Mouse (Mus musculus) heart, adult 18-20 months (tissue): ENCODE results near the gene Macrod1. TPM values are rescaled to one million over a fixed set of nuclear protein-coding genes. Genes with fewer than 3 reads are reported as not detected.

Experiments used
- DNase-seq, 2 experiments: peaks; one replicate each; pipeline ENCODE4 v3.0.0; 2021 to 2022; ENCODE audit warnings: mixed read lengths in 1 of 2
- total RNA-seq, 2 experiments: library from RNA; stranded (reverse); gene quantifications; 2 replicates each; pipeline ENCODE4 v1.2.3; 2021

The Macrod1 gene
- total RNA-seq, 2 experiments from 2014 or later, result 303 to 332 TPM

DNA sequence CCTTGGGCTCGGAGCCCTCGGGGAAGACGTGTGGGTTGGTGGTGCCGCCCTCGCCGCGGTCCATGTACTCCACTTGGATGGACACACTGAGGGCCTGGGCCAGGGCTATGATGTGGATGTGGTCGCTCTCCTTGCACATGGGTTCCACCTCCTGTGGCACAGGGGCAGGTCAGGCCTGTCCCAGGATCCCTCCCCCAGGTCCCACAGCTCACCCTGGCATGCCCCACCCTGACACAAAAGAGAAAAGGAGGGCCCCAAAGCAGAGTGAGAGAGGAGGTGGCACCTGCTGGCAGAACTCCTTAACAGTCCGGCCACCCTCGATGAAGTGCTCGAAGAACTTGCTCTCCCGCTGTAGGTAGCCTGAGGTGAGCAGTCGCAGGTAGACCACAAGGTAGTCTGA lies 142.5 kb downstream of the Macrod1 start:
- DNase-seq, result no peak

DNA sequence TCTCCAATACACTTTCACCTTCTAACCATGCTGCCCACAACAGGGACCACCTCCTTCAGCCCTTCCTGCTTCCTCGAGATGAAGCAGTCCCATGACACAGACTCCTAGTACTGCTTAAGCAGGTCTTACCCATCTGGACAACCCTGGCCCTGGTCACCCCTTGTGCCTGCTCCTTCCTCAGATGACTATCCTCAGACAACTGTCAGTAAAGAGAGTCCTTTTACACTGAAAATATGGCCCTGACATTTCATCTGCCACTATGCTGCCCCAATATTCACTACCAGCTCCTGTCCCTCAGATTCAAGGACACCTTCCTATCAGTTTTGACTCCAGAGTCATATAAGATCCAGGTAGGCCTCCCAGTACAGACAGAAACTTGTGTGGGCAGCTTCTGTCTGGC lies 143.8 kb downstream of the Macrod1 start:
- DNase-seq, result no peak

DNA sequence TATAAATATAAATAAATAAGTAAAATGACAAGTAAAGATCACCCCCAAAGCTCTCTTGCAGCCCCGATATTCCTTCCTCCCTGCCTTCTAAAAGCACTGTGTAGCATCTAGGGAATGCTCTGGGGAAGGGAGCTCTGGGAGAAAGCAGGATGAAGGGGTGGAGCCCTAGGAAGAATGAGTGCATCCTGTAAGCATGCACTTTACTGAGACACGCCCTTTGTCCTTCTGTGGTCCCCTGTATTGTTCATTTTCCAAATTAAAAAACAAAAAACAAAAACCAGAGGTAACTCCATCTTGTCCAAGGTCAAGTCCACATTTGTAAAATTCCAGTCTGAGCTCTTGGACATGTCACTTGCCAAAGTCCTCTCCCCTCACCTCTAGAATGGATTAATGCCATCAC lies 148.3 kb downstream of the Macrod1 start:
- no peak for DNase-seq

DNA sequence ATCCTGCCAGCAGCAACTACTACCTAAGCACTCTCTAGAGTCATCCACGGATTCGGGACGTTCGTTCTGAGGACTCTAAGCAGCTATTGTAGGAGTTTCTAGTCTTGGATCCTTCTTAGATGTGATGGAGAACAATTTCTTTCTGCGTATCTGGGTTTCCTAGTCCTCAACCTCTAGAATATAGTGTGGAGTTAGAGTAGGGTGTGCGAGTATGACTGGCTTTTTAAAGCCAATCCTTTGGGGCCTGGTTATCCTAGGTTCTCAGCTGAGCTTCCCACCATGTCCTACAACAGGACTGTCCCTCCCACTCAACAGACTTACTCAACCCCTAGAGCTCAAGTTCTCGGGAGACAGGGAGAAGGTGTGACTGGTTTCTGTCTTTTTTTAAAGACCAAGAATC lies 148.7 kb downstream of the Macrod1 start:
- no peak for DNase-seq

DNA sequence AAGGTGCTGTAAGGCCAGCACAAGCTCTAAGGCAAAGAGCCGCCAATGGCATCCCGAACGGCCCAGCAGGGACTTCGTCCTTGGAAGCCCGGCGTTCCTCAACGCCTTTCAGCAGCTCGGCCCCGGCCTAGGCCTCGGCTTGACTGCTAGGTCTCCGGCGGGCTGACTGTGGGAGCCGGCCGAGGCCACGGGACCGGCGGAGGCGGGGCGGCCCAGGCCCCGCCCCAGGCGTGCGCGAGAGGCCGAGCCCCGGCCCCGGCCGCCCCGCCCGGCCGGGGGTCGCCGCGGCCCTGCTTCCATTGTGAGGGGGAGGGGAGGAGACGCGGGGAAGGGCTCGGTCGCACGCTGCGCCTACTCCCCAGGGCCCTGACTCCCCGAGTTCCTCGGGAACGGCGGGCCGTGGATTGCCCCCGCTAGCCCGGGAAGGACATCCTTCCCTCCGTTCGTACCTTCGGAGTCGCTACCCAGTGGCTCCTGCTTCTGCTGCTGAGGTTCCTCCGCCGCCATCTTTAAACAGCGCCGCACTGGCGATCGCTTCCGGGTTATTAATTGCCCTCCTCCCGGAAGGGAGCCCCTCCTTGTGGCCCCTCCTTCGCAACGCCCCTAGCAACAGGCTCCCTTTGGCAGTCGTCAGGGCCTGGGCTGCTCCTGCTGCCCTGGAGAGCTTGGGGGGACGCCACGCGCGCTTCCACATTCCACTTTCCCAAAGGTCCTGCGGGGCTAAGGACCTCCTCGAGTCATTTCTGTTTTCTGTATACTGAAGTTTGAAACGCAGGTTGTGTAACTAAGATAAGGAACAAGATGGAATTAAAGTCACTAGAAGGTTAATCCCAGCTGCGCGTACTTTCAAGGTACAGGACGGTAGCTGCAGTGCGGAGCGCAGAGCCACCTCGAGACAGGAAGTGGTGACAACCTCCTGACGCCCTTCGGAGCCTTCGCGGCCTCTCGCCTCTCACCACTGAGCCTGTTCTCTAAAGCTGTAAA lies 149.4 kb downstream of the Macrod1 start, which contains the start of gene Otub1:
Gene Otub1 (minus strand): TSS at position 564 of the 984 bp plus-strand sequence.
- DNase-seq, result peak; percentile 96

DNA sequence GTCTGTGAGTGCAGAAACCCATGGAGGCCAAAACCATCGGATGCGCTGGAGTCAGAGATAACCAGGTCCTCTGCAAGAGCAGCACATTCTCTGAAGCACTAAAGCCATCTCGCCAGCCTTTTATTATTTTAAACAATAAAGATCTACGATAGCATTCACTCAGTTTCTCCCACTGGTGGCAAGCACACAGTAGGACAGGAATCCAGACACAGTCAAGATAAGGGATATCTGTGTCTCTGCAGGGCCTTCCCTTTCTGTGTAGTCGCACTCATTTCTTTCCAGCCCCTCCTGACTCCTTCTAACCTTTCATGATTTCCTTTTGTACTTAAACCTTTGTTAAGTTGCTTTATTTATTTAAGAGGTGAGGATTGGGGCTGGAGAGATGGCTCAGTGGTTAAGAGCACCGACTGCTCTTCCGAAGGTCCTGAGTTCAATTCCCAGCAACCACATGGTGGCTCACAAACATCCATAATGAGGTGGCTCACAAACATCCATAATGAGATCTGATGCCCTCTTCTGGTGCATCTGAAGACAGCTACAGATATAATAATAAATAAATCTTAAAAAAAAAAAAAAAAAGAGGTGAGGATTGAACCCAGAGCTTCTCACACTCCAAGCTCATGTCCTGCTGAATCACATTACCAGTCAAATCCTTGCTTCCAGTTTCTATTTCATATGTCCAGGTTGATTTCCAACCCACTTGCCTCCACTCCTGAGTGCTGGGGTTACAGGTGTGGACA lies 153.5 kb downstream of the Macrod1 start:
- DNase-seq, result no peak

DNA sequence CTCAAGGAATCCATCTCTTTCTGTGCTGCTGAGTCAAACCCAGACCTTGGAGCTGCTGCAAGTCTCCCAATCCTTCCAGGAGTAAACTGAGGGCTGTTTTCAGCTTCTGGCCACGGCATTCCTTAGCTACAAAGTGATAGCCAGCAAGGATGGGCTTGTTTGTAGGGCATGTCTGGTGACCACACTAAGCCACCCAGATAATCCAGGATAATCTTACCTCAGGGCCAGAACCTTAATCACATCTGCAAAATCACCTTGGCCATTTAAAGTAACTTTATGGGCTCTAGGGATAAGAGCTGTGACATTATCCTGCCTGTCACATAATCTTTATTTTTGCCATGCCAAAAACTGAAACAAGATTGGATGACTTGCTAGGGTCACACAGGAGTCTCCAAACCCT lies 155.6 kb downstream of the Macrod1 start:
- no peak for DNase-seq

DNA sequence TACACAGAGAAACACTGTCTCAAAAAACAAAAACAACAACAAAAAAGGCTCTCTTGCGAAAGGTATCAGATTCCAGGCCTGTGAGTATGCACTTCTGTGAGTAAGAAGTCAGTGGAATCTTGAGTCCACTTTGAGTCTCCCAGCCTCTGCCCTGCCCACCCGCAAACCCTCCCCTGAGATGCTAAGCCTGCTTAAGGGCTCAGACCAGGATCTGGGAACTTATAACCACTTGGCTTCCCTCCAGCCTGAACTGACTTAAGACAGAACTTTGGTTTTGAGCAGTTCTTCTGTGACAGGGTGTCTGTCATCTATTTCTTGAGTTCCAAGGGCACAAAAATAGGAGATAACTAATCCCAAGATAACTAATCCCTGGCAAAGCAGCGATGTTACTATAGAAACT lies 156.4 kb downstream of the Macrod1 start:
- no peak for DNase-seq

DNA sequence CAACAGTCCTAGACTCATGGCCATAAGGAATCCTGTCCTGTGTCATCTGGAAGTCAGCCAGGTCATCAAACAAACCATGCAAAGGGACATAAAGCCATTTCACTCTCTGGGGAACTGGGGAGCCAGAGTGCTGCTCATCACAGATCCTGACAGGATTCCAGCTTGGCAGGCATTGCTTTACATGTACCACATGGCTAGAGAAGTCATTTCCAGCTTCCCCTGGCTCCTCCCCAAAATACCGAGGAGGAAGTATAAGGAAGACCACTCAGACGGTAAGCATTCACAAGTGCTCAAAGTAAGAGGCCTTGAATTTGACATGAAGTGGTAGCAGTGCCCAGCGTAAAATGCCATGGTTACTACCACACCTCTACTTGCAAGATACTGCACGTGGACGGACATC lies 157.9 kb downstream of the Macrod1 start:
- DNase-seq, result no peak

DNA sequence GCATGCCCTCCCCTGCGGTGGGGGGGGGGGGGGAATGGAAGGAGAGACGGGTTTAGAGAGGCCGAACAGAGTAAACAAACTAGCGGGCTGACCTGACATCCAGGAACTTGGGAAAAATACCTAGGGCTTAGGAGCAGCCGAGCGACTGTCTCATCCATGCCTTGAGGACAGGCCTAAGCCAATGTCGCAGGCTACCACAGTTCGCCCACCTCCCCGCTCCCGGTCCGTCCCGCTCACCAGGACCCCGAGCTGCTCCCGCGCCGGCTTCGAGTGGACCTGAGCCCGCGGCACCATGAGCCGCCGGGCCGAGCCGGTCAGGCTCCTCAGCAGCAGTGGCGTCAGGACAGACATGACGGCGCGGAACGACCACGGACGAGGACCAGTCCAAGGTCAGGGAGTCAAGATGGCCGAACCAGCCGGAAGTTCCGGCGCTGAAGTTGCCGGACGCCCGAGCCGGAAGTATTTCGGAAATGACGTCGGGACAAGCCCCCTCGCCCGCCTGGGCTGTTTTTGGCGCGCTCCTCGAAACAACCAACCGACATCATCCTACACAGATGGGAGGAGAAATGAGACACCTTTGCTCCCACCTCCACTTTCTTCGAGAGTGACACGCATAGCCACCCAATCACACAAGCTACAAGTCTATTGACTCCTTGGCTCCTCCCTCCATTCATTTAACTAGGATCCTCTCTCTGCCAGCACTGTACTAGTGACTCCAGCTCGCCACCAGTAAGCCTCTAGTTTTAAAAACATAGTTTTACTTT lies 160.7 kb downstream of the Macrod1 start, which contains the start of gene Cox8a:
Gene Cox8a (minus strand): TSS at position 455 of the 764 bp plus-strand sequence.
- peak; percentile 97 to 99 for DNase-seq

DNA sequence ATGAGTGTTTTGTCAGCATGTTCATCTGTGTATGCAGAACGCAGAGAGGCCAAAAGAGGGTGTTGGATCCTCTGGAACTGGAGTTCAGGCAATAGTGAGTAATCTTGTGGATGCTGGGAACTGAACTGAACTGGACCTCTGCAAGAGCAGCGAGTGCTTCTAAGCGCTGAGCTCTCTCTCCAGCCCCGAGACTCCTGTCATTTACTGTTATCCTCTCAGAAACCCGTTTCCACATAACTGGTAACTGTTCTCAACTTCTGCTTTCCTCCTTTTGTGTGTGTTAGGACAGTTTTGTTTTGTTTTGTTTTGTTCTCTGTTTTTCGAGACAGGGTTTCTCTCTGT lies 161.3 kb downstream of the Macrod1 start:
- DNase-seq, result no peak

DNA sequence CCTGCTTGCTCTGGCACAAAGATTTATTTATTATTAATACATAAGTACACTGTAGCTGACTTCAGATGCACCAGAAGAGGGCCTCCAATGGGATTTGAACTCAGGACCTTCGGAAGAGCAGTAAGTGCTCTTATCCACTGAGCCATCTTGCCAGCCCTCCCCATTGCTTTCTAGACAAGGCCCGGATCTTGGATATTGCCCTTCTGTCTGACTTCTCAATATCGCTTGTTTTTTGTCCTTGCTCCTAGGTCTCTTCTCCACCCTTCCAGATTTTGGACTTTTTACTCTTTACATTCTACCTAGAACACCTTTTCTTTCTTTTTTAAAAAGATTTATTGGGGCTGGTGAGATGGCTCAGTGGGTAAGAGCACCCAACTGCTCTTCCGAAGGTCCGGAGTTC lies 162.1 kb downstream of the Macrod1 start:
- DNase-seq, result no peak

DNA sequence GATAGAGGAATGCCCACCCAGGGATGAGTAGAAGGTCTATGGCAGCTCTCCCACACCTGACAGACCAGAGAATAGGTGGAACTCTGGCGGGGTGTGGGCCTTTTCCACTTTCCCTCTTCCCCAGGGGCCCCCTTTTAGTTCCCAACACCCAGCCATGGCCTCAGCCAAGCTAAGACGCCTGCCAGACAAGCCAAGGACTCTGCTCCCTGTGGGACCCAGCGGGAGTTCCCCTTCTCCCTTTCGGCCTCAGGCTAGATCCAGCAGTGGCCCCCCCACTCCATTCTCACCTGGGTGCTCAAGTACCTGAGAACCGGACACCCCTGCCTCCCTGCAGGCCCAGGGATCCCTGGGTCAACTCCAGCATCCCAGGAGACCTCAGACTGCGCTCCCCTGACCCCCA lies 165.6 kb downstream of the Macrod1 start:
- DNase-seq, result no peak

DNA sequence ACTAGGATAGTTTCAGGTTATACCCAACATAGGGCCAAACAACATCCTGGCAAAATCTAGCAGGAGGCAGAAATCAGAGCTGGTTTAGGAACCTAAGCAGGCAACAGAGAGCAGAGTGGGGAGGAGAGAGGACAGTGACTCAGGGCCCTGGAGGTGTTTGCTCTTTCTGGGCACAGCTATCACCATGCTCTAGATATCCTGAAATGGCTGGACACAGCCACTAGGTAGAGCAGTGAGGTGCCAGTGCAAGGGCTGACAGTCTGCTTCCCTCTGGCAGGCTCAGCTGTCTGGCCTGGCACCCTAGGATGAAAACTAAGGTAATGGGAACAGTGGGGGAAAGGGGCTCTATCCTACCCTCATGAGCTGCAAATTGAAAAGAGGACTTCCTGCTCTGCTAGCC lies 166.9 kb downstream of the Macrod1 start:
- DNase-seq, result peak in 1 of 2 experiments; percentile 42

DNA sequence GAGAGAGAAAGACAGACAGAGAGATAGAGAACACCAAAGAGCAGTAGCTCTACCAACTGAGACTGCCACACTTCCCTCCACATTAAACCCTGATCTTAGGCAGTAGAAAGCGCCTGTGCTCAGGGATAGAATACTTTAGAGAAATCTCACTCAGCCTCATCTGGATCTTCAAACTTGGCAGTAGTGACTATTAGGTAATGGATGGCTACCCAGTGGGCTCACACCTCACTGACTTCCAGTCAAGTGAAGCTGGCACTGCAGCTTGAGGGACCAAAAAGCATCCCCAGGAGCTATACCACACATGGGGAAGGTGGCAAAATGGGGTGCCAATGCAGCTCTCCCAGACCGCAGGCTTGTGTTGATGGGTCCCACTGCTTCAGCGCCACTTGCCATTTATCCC lies 167.6 kb downstream of the Macrod1 start:
- DNase-seq, result no peak

DNA sequence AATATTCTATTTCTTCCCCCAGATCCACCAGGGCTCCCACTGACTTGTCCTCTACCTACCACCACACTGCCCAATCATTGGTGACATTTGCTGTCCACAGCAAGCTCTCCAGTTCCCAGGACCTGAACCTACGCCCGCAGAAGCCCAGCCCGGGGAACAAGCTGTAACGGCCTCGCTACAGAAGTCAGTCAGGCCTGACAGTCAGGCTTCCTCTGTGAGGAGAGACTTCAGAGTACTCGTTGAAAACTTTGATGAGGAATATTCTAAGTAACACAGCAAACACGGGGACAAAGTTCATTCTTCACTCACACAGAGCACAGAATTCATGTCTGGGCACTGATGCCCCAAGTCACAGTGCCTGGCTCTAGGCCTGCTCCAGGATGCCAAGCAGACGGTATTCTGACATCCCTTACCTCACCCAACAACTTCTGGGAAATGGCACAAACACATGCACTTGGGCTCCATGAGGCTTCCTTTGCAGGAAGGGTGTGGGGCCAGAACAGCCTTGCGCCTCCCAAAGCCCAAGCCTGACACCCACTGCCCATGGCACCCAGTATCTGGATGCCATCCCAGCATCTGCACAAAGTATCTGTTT lies 168.6 kb downstream of the Macrod1 start:
- no peak for DNase-seq

DNA sequence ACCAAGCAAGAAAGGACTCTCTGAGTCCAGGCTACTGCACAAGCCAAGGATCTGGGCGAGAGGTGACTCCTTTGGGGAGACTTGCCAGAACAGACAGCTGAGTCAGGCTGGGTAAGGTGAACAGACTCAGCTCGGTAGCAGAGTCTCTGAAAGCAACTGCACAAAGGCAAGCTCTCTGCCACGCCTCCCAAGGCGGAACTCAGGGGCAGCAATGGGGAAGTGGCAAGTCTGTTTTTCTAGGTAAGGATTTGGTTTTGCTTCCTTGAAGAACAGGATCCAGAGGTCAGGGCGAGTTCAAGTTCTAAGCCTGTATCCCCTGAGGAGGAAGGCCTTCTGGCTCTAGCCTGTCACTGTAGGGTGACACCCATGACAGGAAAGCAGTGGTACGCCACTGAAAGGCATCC lies 169.9 kb downstream of the Macrod1 start:
- DNase-seq, result peak in 1 of 2 experiments; percentile 37

DNA sequence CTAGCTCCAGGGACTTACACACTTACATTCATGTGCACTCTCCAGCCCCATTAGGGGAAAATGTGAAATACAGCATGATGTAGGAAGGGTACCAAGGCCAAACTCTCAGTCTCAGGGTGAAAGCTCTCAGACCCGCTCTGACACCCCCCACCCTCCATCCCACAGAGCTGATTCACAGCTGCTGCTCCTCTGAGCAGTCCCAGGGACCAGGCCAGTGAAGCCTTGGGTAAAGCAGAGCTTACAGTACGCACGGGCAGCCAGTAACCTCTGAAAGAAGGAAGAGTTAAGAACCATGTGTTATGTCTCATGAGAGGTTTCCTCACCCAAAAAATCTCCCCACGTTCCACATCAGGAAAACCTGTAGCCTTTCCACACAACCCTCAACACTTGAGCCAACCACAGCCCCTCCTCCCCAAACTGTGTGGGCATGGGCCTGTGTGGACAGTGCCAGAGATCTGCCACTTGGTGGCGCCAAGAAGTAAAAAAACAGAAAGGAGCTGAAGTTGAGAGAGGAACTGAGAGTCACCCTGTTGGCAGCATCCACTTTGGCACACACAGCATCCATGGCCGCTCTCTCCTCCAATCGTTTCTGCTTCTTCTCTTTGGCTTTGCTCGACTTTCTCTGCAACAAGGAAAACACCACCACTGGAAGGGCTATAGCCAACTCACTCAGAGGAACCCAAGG lies 178.1 kb downstream of the Macrod1 start:
- DNase-seq, result peak; percentile 88 to 90

DNA sequence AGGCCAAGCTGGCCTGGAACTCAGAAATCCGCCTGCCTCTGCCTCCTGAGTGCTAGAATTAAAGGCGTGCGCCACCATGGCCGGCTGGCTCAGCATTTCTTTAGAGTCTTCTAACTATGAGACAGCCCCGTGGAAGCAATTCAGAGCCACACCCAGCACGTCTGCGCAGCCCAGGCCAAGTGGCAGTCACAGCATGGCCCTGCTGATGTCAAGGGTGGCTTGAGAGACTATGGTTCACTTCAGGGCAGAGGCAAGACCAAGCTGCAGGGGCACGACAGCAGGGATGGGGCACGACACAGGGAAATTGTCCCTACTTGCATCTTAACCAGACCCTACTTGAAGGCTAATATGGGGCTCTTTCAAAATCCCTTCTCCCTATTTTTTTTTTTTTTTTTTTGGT lies 178.9 kb downstream of the Macrod1 start:
- no peak for DNase-seq

DNA sequence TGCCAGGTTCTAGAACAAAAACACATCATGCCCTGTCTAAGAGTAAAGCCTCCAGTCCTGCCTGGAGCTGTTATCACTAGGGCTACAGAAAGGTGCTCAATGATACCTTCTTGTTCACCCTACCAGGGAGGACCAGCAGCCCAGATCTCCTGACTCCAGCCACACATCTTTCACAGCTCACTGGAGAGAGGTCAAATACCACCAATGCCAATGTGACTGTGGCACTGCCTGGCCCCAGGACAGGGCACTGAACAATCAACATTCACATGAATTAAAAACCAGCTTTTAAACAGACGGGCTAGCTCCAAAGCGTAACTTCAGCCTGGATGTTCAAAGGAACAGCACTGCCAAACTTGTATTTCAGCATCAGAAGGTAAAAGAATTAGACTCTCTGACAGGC lies 179.4 kb downstream of the Macrod1 start:
- no peak for DNase-seq

DNA sequence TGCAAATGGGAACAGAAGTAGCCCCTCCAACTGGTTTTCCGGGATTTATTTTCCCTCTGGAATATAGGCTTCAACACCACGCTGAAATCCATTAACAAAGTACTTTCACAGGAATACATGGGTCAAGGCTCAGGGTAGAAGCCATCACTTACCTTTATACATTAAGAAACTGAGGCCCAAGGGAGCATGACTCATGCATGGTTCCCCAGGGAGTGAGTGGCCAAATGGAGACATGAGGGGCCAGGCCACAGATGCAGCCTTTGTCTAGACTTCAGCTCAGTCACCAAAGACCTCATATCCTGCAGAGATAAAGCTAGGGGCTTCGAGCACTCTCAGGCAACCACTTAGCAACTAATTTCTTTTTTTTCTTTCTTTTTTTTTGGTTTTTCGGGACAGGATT lies 180.1 kb downstream of the Macrod1 start:
- no peak for DNase-seq
